Mouse (Mus musculus) lung, embryonic 16.5 days (tissue): ENCODE measurements around the gene Pbp2. TPM values are rescaled to one million over a fixed set of nuclear protein-coding genes. Genes with fewer than 3 reads are reported as not detected.

Experiments
- ATAC-seq: fragments of 200-750 bp; cut with Nextera tagmentation; 2 replicates; pipeline ENCODE4 v1.8.0; 2017; ENCODE audit warnings: low read depth, mild to moderate bottlenecking, moderate library complexity
- H3K27ac ChIP-seq: fragments of 300-500 bp; sonication (generic); 2 replicates; pipeline ENCODE4 v1.5.1; 2014; ENCODE audit warnings: mild to moderate bottlenecking, control low read depth, low read length
- H3K27me3 ChIP-seq: fragments of 300-500 bp; sonication (generic); 2 replicates; pipeline ENCODE4 v1.6.1; 2014; ENCODE audit warnings: low read depth, low read length, mixed read lengths; ENCODE audit not compliant: control insufficient read depth, insufficient read depth
- H3K36me3 ChIP-seq: fragments of 300-500 bp; sonication (generic); 2 replicates; pipeline ENCODE4 v1.6.1; 2014; ENCODE audit warnings: low read length; ENCODE audit not compliant: control insufficient read depth, insufficient read depth
- H3K4me1 ChIP-seq: fragments of 300-500 bp; sonication (generic); replicated peaks from 2 replicates; pipeline ENCODE4 v1.6.1; 2014; ENCODE audit warnings: low read length, mixed read lengths; ENCODE audit not compliant: control insufficient read depth, insufficient read depth
- H3K4me2 ChIP-seq: fragments of 300-500 bp; sonication (generic); 2 replicates; pipeline ENCODE4 v1.6.1; 2014; ENCODE audit warnings: low read depth, low read length, control low read depth
- H3K4me3 ChIP-seq: fragments of 300-500 bp; sonication (generic); 2 replicates; pipeline ENCODE4 v1.5.1; 2014; ENCODE audit warnings: mild to moderate bottlenecking, low read length, control low read depth
- H3K9ac ChIP-seq: fragments of 300-500 bp; sonication (generic); 2 replicates; pipeline ENCODE4 v1.6.1; 2014; ENCODE audit warnings: low read length, control low read depth
- H3K9me3 ChIP-seq: fragments of 300-500 bp; sonication (generic); 2 replicates; pipeline ENCODE4 v1.6.1; 2016; ENCODE audit warnings: low read length; ENCODE audit not compliant: control insufficient read depth
- WGBS: fragments of 180-500 bp; shearing (Covaris S2); extraction: QIAGEN DNeasy Blood & Tissue Kit; methylation state at CpG from one replicate; pipeline ENCODE4 v1.1.7; 2014; 5-methylcytosine and 5-hydroxymethylcytosine counted together
- polyA plus RNA-seq: library from polyadenylated mRNA; unstranded; fragments of >200 nt; fragmentation: Nextera tagmentation; extraction: Ambion mirVana; gene quantifications from 2 replicates; pipeline ENCODE4 v1.2.1, GENCODE M21; 2015

Gene Pbp2
- polyA plus RNA-seq, result 0.15 and 0.49 TPM in 2 replicates

DNA sequence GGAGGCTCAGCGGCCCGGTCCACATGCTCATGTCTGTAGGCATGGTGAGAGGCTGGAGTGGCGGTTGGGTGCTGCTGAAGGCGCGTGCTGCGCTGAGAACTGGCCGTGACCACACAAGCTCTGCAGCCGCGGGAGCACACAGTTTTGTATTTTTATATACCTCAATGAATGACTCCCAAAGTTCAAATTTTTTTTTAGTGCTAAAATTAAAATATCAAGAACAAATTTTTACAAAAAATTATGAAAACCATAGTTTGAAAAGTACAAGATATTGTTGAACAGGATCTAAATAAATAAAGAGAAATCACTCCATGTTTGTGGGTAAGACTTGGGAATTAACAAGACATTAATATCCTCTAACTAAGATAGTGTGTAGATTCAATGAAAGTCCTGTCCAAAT lies at the start of gene Pbp2:
Gene Pbp2 (minus strand): TSS at position 101 of the 400 bp plus-strand sequence.
- no peaks in the 10 kb centered on the region for H3K36me3 ChIP-seq
- no peaks in the 10 kb centered on the region for H3K27me3 ChIP-seq
- peaks cover 5% of the 10 kb centered on the region; the same call in 1 of the 2 replicates for H3K9me3 ChIP-seq
- H3K27ac ChIP-seq, result no peak within 1 kb of the TSS
- no peak within 1 kb of the TSS for H3K9ac ChIP-seq
- H3K4me1 ChIP-seq, result peaks cover 14% of the 10 kb centered on the region
- no peak within 1 kb of the TSS for H3K4me2 ChIP-seq
- H3K4me3 ChIP-seq, result no peak within 1 kb of the TSS
- ATAC-seq, result no peak
- 96% methylated on average over 9 of the region's 9 CpGs for WGBS

DNA sequence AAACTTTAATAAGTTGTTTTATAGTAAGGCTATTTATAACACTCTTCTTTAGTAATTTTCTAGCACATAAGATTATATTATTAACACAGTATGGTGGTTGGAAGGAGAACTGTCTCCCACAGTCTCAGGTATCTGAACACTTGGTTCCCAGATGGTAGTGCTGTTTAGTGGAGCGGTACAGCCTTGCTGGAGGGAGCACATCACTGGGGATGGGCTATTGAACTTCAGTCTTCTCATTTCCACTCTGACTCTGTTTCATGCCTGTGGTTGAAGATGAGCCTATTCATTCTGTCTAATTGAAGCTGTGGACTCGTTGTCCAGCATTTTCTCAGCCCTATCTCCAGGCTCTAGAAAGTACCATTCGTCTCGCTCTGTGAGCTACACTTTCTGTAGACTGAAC lies 44.7 kb upstream of the Pbp2 start:
- Histone ChIP-seq H3K4me1 (peaks cover 26% of the 10 kb centered on the region), H3K9me3 (no peaks in the 10 kb centered on the region), H3K27ac (no peak overlapping the region), H3K9ac (no peak overlapping the region), H3K4me2 (no peak overlapping the region), H3K4me3 (no peak overlapping the region), H3K27me3 (no peaks in the 10 kb centered on the region), H3K36me3 (no peaks in the 10 kb centered on the region)
- no peak for ATAC-seq
- WGBS, result 84% methylated on average over 4 of the region's 4 CpGs

DNA sequence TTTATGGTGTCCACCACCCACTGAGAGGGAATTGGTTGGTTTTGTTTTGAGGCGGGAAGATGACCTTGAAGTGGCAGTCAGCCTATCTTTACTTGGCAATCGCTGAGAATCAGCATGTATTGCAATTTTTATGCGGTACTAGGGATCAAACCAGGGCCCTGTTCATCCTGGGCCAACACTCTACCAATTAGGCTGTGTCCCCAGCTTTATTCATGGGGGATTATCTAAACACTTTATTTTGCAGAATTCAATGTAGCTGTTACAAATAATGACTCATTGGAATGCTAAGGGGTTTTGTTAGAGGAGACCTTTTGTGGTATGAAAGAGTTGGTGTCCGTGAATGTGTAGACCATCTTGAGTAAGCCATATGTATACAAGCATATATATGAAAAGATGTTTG lies 42.3 kb upstream of the Pbp2 start:
- Histone ChIP-seq H3K27me3 (no peaks in the 10 kb centered on the region), H3K4me1 (peaks cover 25% of the 10 kb centered on the region), H3K27ac (no peak overlapping the region), H3K4me3 (no peak overlapping the region), H3K9me3 (no peaks in the 10 kb centered on the region), H3K9ac (no peak overlapping the region), H3K36me3 (no peaks in the 10 kb centered on the region), H3K4me2 (no peak overlapping the region)
- no peak; the same call in 1 of the 2 replicates for ATAC-seq
- WGBS, result 58% methylated on average over 4 of the region's 4 CpGs

DNA sequence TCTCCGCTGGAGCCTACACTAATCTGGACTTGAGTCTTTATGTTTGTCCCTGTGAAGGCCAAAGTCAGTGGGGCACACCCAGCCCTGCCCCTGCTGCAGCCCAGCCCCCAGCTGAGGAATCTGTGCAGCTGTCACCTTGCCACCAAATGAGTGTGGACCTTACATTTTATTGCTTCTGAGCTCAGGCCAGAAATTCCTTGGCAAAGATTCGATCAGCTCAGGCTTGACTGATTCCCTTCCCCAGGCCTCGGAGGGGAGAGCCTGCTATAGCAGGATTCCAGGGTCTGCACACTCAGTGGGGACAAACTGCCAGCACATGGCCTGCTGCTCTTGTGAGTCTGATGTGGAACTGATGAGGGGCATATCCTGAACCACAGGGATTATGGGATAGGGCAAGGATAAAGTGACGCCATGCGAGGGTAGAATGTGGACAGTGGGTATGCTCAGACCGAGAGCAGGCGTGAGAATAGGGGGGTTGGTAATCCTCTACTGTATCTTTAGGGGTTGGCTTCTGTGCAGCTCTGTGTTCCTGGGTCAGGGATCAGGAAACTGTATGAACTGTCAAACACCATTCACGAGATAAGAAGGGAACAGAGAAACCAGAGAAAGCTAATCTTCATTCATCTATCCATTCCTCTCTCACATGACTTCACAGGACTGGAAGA lies 41.6 kb upstream of the Pbp2 start:
- Histone ChIP-seq H3K4me1 (peaks cover 25% of the 10 kb centered on the region), H3K9ac (no peak overlapping the region), H3K36me3 (no peaks in the 10 kb centered on the region), H3K4me2 (no peak overlapping the region), H3K9me3 (no peaks in the 10 kb centered on the region), H3K27me3 (no peaks in the 10 kb centered on the region), H3K4me3 (no peak overlapping the region), H3K27ac (0 out of 2 replicates have a peak overlapping the region, but pooled peaks have one; percentile 4)
- peak; percentile 74 for ATAC-seq
- 52% methylated on average over 8 of the region's 8 CpGs for WGBS

DNA sequence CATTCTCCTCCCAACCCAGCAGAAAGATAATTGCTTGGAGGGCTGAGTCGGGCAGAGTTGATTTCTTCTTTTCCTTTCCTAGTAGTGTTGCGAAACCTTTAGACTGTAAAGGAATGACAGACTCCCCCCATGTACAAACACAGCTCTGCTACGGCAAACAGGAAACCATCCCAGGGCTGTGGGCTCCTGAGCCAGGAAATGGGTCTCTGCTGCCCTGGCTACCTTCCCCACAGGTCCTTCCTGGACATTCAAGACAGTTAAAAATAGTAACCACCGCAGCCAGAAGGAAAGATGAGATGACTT lies 30.8 kb upstream of the Pbp2 start:
- ATAC-seq, result peak; percentile 82
- H3K4me1 ChIP-seq, result peaks cover 13% of the 10 kb centered on the region; the same call in 1 of the 2 replicates

DNA sequence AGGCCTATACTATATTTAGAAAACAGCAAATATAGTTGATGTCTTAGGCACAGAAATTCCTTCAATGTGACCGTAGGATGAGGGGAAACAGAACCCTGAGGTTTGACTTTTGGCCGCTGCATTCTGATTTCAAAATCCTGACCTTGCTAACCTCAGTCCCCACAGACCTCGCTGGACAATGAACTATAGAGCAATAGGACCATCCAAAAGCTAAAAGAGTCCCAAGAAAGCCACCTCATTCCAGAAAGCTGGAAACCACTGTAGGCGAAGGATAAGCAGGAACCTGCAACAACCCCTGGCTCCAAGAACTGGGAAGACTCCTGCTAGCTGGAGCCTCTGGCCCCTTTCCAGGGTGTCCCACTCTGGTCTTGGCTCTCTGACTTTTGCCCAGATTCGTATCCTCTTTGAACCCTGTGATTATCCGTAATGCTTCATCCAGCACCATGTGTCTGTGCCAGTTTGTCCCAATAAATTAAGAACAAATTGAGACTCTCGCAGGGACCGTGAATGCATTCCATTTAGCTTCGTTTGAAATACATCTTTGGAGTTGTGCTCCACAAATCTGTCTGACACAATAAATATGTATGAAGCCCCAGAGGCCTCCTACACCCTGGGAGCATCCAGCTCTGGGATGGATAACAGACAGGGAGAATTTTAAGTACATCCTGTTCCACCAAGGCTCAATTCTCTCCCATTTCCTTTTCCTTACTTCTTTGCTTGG lies 30.3 kb upstream of the Pbp2 start:
- 56% methylated on average over 9 of the region's 9 CpGs for whole genome bisulfite sequencing
- Histone ChIP-seq H3K4me3 (no peak overlapping the region), H3K9ac (no peak overlapping the region), H3K9me3 (no peaks in the 10 kb centered on the region), H3K27me3 (no peaks in the 10 kb centered on the region), H3K27ac (peak overlapping the region; percentile 73), H3K4me1 (peaks cover 13% of the 10 kb centered on the region; the same call in 1 of the 2 replicates), H3K4me2 (no peak overlapping the region), H3K36me3 (no peaks in the 10 kb centered on the region)
- ATAC-seq, result no peak; the same call in 1 of the 2 replicates

More for the DNA sequence above, 30.8 kb upstream of the Pbp2 start:
- H3K36me3 ChIP-seq, result no peaks in the 10 kb centered on the region
- no peak overlapping the region for H3K4me3 ChIP-seq
- no peak overlapping the region for H3K4me2 ChIP-seq
- peak overlapping the region; percentile 73 for H3K27ac ChIP-seq
- no peaks in the 10 kb centered on the region for H3K9me3 ChIP-seq
- no peak overlapping the region for H3K9ac ChIP-seq
- H3K27me3 ChIP-seq, result no peaks in the 10 kb centered on the region
- WGBS, result 34% methylated on average over 4 of the region's 4 CpGs

DNA sequence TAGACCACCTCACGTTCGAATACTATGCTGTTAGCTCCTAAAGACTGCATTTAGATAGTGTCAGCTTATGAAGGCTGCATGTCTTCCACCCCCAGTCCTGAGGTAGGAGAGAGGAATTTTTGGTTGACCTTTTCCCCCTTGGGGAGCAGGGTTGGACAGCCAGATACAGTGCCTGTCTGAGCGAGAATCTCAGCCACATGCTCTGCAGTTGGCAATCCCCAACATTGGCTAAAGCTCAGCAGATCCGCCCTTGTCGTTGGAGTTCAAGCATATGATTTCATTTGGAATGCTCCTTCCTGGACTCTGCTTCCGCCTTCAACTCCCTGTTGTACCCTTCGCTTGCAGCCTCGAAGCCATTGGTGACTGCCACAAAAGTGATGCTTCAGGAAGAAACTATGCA lies 26.2 kb upstream of the Pbp2 start:
- Histone ChIP-seq H3K4me1 (peaks cover 39% of the 10 kb centered on the region), H3K27me3 (no peaks in the 10 kb centered on the region), H3K36me3 (no peaks in the 10 kb centered on the region), H3K27ac (no peak overlapping the region), H3K9me3 (no peaks in the 10 kb centered on the region), H3K9ac (no peak overlapping the region), H3K4me3 (no peak overlapping the region), H3K4me2 (no peak overlapping the region)
- WGBS, result 81% methylated on average over 8 of the region's 8 CpGs
- ATAC-seq, result no peak

DNA sequence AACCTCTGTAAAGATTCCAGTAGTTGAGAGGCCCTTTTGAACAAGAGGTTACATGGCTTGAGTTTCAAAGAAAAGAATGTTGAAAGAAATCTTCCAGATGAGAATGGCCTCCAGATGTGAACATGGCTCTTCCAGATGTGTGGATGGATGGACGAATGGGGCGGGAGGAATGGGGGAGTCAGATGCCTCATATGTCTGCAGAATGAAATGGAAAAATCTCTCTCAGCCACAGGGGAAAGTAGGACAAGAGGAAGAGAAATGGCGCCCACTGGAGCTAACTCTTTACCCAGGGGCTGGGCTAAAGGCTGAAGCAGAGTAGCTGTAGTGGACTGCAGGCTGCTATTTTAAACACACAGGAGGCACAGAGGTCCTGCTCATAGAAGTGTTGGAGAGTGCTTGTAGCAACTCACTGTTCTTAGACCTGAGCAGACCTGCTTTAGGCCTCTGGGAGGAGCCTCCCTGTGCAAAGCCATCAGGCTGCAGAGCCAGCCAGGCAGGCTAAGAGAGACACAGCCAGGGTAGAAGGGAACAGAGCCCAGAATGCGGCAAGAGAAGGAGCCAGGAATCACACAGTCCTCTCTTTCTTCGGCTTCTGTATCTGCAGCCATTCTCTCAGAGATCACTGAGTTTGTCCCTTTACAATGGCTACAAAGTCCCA lies 23.9 kb upstream of the Pbp2 start:
- Histone ChIP-seq H3K4me1 (peaks cover 26% of the 10 kb centered on the region), H3K9me3 (no peaks in the 10 kb centered on the region), H3K9ac (peak overlapping the region; percentile 25; the same call in 1 of the 2 replicates), H3K27me3 (no peaks in the 10 kb centered on the region), H3K36me3 (no peaks in the 10 kb centered on the region), H3K27ac (peak overlapping the region; percentile 65), H3K4me2 (no peak overlapping the region), H3K4me3 (no peak overlapping the region)
- ATAC-seq, result peak; percentile 83
- 54% methylated on average over 5 of the region's 5 CpGs for WGBS

DNA sequence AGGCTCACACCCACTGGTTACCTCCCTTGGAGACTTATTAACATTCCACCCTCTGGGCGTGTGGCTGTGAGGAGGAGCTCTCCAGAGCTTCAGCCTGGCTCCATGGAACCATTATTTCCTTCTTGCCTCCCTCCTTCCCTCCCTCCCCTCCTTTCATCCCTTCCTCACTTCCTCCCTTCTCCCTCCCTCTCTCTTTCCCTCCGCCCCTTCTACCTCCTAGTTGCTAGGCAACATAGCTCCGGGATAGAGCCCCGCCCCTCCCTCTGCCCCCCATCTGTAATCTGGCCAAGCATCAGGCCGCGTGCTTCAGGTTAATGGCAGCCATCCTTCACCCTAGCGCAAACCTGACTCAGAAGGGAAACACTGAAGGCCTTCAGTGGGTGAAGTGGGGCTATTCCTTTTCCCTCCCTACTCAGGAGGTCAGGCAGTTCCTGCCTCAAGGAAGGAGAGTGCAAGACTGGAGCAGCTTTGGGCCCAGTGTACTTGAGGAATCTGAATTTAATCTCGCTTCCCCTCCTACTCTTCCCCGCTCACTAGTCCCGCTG lies 22.6 kb upstream of the Pbp2 start:
- Histone ChIP-seq H3K4me3 (no peak overlapping the region), H3K27ac (peak overlapping the region; percentile 65), H3K9ac (no peak overlapping the region), H3K9me3 (no peaks in the 10 kb centered on the region), H3K4me2 (no peak overlapping the region), H3K36me3 (no peaks in the 10 kb centered on the region), H3K4me1 (peaks cover 26% of the 10 kb centered on the region), H3K27me3 (no peaks in the 10 kb centered on the region)
- 20% methylated on average over 10 of the region's 10 CpGs for WGBS
- ATAC-seq, result peak; percentile 66
